Mouse (Mus musculus) cerebellum, adult 2 months (tissue): Measurements from ENCODE around the gene Actr10.

Source experiments
- CTCF ChIP-seq: fragments of 200-500 bp; IDR thresholded peaks from 2 replicates; pipeline ENCODE4 v1.5.1; 2011; ENCODE audit warnings: low read depth, mild to moderate bottlenecking, control low read depth, low read length, moderate library complexity, borderline replicate concordance; ENCODE audit not compliant: insufficient read depth
- POLR2A ChIP-seq: fragments of 200-500 bp; IDR thresholded peaks from 2 replicates; pipeline ENCODE4 v1.6.1; 2011; ENCODE audit warnings: low read length, control low read depth, borderline replicate concordance; ENCODE audit not compliant: insufficient read depth

DNA sequence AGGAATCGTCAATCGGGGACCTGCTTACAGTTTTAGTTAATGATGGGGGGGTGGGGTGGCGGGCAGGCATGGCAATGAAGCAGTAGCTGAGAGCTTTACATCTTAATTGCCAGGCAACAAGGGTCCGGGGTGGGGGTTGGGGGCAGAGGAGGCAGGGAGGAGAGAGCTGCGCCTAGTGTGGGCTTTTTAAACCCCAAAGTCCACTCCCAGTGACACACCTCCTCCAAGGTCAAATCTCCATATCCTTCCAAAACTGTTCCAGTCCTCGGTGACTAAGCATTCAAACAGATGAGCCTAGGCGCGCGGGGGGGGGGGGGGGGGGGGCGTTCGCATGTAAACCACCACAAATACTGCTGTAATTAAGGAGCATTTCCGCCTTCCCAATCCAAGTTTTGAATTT lies 507 bp upstream of the Actr10 start:
- TF ChIP-seq CTCF, result no peak
- TF ChIP-seq POLR2A, result no peak
